Mouse (Mus musculus) bone marrow macrophage, adult 2 months (primary cell): Measurements from ENCODE around the gene Aspg.

ENCODE experiments used
- CTCF ChIP-seq: IDR thresholded peaks from 2 replicates; pipeline ENCODE4 v1.5.1; 2012; ENCODE audit warnings: low read depth, mild to moderate bottlenecking, low read length, moderate library complexity
- POLR2A ChIP-seq: IDR thresholded peaks from 2 replicates; pipeline ENCODE4 v1.6.1; 2012; ENCODE audit warnings: mild to moderate bottlenecking, low read depth, low read length, borderline replicate concordance

- no peak for TF ChIP-seq CTCF
- no peak for TF ChIP-seq POLR2A
These were observed 43.5 kb downstream of the Aspg start for GRCm38 (mm10) chr12:112150011-112150410.
